8 mouse cellular contexts compared by ENCODE assay signal in genomic region chr8:126591821-126592268, GRCm38 (mm10). TPM values are rescaled to one million over a fixed set of nuclear protein-coding genes. Genes with fewer than 3 reads are reported as not detected.
DNase-seq lines count a peak whose midpoint lies in the region; ATAC-seq lines count a peak whose summit lies in the region.

No protein-coding gene starts in this region.

- H3K9ac ChIP-seq in hindbrain, embryonic 16.5 days (ENCODE audit: low read depth, low read length) = peak overlapping the region; percentile 96
- H3K9ac ChIP-seq in limb, embryonic 13.5 days = peak overlapping the region; percentile 100
- H3K9ac ChIP-seq in midbrain, embryonic 16.5 days (ENCODE audit: low read depth, low read length) = peak overlapping the region; percentile 100

- no peaks in the 10 kb centered on the region for H3K9me3 ChIP-seq in hindbrain, embryonic 16.5 days (ENCODE audit: control insufficient read depth, low read length)
- H3K9me3 ChIP-seq in limb, embryonic 13.5 days = no peaks in the 10 kb centered on the region
- H3K9me3 ChIP-seq in midbrain, embryonic 16.5 days (replicated peaks; ENCODE audit: control insufficient read depth, low read length, poor library complexity, severe bottlenecking) = no peaks in the 10 kb centered on the region

- H3K27ac ChIP-seq in hindbrain, embryonic 16.5 days (ENCODE audit: low read depth, low read length) = peak overlapping the region; percentile 100
- peak overlapping the region; percentile 100 for H3K27ac ChIP-seq in limb, embryonic 13.5 days
- H3K27ac ChIP-seq in midbrain, embryonic 16.5 days (ENCODE audit: low read length) = peak overlapping the region; percentile 99

- DNase-seq in spleen, postnatal 10 days (ENCODE audit: low spot score in 2 of 2) = peak; percentile 56 to 65
- DNase-seq in spleen, postnatal 14 days (ENCODE audit: low spot score in 2 of 2) = no peak
- peak; percentile 59 for DNase-seq in c-Kit-positive CD71-positive TER-119-positive erythroid progenitor cells, embryonic 14.5 days (ENCODE audit: low spot score)
- peak; percentile 83 for DNase-seq in gastrocnemius, adult 18-20 months (ENCODE audit: low spot score)
- peak; percentile 43 for DNase-seq in urinary bladder, postnatal 25 days (ENCODE audit: low spot score)

- no peaks in the 10 kb centered on the region for H3K27me3 ChIP-seq in hindbrain, embryonic 16.5 days (replicated peaks; ENCODE audit: control insufficient read depth, insufficient read depth, low read length)
- H3K27me3 ChIP-seq in limb, embryonic 13.5 days = no peaks in the 10 kb centered on the region
- no peaks in the 10 kb centered on the region for H3K27me3 ChIP-seq in midbrain, embryonic 16.5 days (ENCODE audit: control insufficient read depth, insufficient read depth, low read depth, low read length)

- H3K36me3 ChIP-seq in hindbrain, embryonic 16.5 days (ENCODE audit: control insufficient read depth, insufficient read depth, low read length) = 0 out of 2 replicates have a peak, but pooled peaks cover 4% of the 10 kb centered on the region
- peaks cover 35% of the 10 kb centered on the region for H3K36me3 ChIP-seq in limb, embryonic 13.5 days
- H3K36me3 ChIP-seq in midbrain, embryonic 16.5 days (ENCODE audit: control insufficient read depth, insufficient read depth, low read length) = peaks cover 3% of the 10 kb centered on the region; the same call in 1 of the 2 replicates

- ATAC-seq in hindbrain, embryonic 16.5 days = no peak
- no peak for ATAC-seq in limb, embryonic 13.5 days (ENCODE audit: low FRiP score, low read depth)
- ATAC-seq in midbrain, embryonic 16.5 days = no peak

- H3K4me2 ChIP-seq in hindbrain, embryonic 16.5 days (ENCODE audit: low read length) = peak overlapping the region; percentile 96
- H3K4me2 ChIP-seq in limb, embryonic 13.5 days (replicated peaks) = peak overlapping the region; percentile 99
- peak overlapping the region; percentile 99 for H3K4me2 ChIP-seq in midbrain, embryonic 16.5 days (ENCODE audit: low read length)

- H3K4me1 ChIP-seq in hindbrain, embryonic 16.5 days (ENCODE audit: control insufficient read depth, insufficient read depth, low read depth, low read length) = peaks cover 45% of the 10 kb centered on the region
- peaks cover 59% of the 10 kb centered on the region for H3K4me1 ChIP-seq in limb, embryonic 13.5 days
- H3K4me1 ChIP-seq in midbrain, embryonic 16.5 days (ENCODE audit: control insufficient read depth, insufficient read depth, low read length) = peaks cover 57% of the 10 kb centered on the region

- peak overlapping the region; percentile 99 for H3K4me3 ChIP-seq in hindbrain, embryonic 16.5 days (ENCODE audit: low read length)
- H3K4me3 ChIP-seq in limb, embryonic 13.5 days = peak overlapping the region; percentile 100
- H3K4me3 ChIP-seq in midbrain, embryonic 16.5 days (ENCODE audit: low read depth, low read length) = peak overlapping the region; percentile 70

- WGBS in hindbrain, embryonic 16.5 days = 0% methylated on average over 9 of the region's 9 CpGs
- 2% methylated on average over 9 of the region's 9 CpGs for WGBS in limb, embryonic 13.5 days
- under 1% methylated on average over 9 of the region's 9 CpGs for WGBS in midbrain, embryonic 16.5 days

RNA-seq across cellular contexts. Expression of gene Irf2bp2, which starts 1.9 kb away (rescaled TPM):
- total RNA-seq in gastrocnemius, adult 18-20 months (2021) = 10 to 100 TPM; 33.8 to 49.6 TPM
- 8.0 and 8.2 TPM in 2 replicates for polyA plus RNA-seq in hindbrain, embryonic 16.5 days (2015; fragmentation: Nextera tagmentation; extraction: Ambion mirVana)
- polyA plus RNA-seq in limb, embryonic 13.5 days (2015; fragmentation: Nextera tagmentation; extraction: Ambion mirVana) = 11.6 and 11.8 TPM in 2 replicates
- 9.6 and 9.9 TPM in 2 replicates for polyA plus RNA-seq in midbrain, embryonic 16.5 days (2015; fragmentation: Nextera tagmentation; extraction: Ambion mirVana)

Comparison
In these comparisons a context has a peak if more than half of its experiments do, and no peak if none do; other contexts are left out.
1. DNase-seq: peak in spleen, postnatal 10 days (2 of 2), c-Kit-positive CD71-positive TER-119-positive erythroid progenitor cells, embryonic 14.5 days (single experiment), gastrocnemius, adult 18-20 months (single experiment) and urinary bladder, postnatal 25 days (single experiment); none in spleen, postnatal 14 days (0 of 2).
2. Peak in every context shown above with its lines, with median percentiles within 50 percentile points of each other: H3K27ac ChIP-seq, H3K4me2 ChIP-seq, H3K4me3 ChIP-seq and H3K9ac ChIP-seq.